Mouse (Mus musculus) G1E (cell line): ENCODE results near the gene Mief2. TPM values are rescaled to one million over a fixed set of nuclear protein-coding genes. Genes with fewer than 3 reads are reported as not detected.

Experiments
- ATAC-seq: 2 replicates; pipeline ENCODE4 v1.8.0; 2016; ENCODE audit warnings: mild to moderate bottlenecking; ENCODE audit not compliant: insufficient number of reproducible peaks, poor library complexity, low FRiP score, severe bottlenecking; ENCODE audit errors: extremely low read depth
- DNase-seq: peaks from one replicate; pipeline ENCODE4 v3.0.0; 2012; ENCODE audit warnings: low spot score
- H3K27me3 ChIP-seq: 2 replicates; pipeline ENCODE4 v1.6.1; 2012; ENCODE audit warnings: mild to moderate bottlenecking, low read length, inconsistent platforms; ENCODE audit not compliant: insufficient read depth
- H3K36me3 ChIP-seq: replicated peaks from 2 replicates; pipeline ENCODE3; 2012; ENCODE audit warnings: mild to moderate bottlenecking, inconsistent platforms
- H3K4me1 ChIP-seq: 2 replicates; pipeline ENCODE4 v1.6.1; 2012; ENCODE audit warnings: low read depth, low read length, inconsistent platforms, mixed read lengths; ENCODE audit not compliant: insufficient read depth
- H3K4me3 ChIP-seq: 2 replicates; pipeline ENCODE4 v1.5.1; 2012; ENCODE audit warnings: low read depth, mild to moderate bottlenecking, inconsistent platforms, low read length, moderate library complexity, mixed read lengths
- H3K9me3 ChIP-seq: replicated peaks from 2 replicates; pipeline ENCODE4 v1.6.1; 2012; ENCODE audit warnings: inconsistent platforms
- CTCF ChIP-seq: IDR thresholded peaks from 2 replicates; pipeline ENCODE4 v1.5.1; 2012; ENCODE audit warnings: low read depth, low read length, inconsistent platforms, mixed read lengths
- GATA1 ChIP-seq: IDR thresholded peaks from 2 replicates; pipeline ENCODE4 v1.6.1; 2012; ENCODE audit warnings: borderline replicate concordance, low read length, inconsistent platforms, mixed read lengths
- GATA2 ChIP-seq: IDR thresholded peaks from 2 replicates; pipeline ENCODE4 v1.6.1; 2012; ENCODE audit warnings: low read depth, low read length, inconsistent platforms, borderline replicate concordance
- POLR2AphosphoS5 ChIP-seq: IDR thresholded peaks from 2 replicates; pipeline ENCODE4 v1.6.1; 2012; ENCODE audit warnings: low read depth, low read length, inconsistent platforms; ENCODE audit not compliant: insufficient replicate concordance
- TAL1 ChIP-seq: conservative IDR thresholded peaks from 2 replicates; pipeline ENCODE4 v1.6.1; 2012; ENCODE audit warnings: low read depth, low read length, inconsistent platforms, mixed read lengths
- polyA plus RNA-seq: library from polyadenylated mRNA; stranded (reverse); fragments of >175 nt; gene quantifications from 2 replicates; pipeline ENCODE4 v1.2.3, GENCODE M21; 2012
- total RNA-seq, 2 experiments: library from RNA; stranded (forward) in 1 of 2; stranded (reverse) in 1 of 2; fragments of 200-1000 nt in 1 of 2; fragments of >200 nt in 1 of 2; fragmentation: Nextera tagmentation in 1 of 2; gene quantifications; 2 replicates each; pipeline ENCODE4 v1.2.3; 2014 to 2017

Gene Mief2
- total and polyA plus RNA-seq, 3 experiments = 3.4 to 16.0 (median 7.8) TPM

DNA sequence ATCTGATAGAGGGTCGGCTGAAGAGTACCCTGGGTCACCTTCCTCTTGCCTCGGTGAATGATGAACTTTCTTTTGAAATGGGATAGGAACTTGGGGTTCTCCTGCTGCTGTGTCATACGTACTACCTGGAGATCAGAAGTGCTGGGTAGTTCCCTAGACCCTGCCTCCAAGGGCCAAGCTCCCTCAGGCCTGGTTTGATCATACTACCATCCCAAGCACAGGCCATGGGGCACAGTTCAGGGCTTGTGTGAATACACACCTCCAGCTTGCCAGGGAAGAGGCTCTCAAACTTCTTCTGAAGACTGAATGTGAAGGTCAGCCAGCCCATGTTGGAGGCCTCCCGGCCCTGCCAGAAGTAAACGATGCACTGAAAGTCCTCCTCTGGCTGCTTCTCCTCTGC is 12.4 kb upstream of the Mief2 start:
- H3K27me3 ChIP-seq = no peaks in the 10 kb centered on the region
- no peak overlapping the region for H3K4me3 ChIP-seq
- H3K4me1 ChIP-seq = peaks cover 14% of the 10 kb centered on the region
- no peak for TF ChIP-seq CTCF
- no peak for TF ChIP-seq POLR2AphosphoS5
- TF ChIP-seq GATA1 = no peak
- no peak for TF ChIP-seq TAL1
- no peak for TF ChIP-seq GATA2
- no peak for ATAC-seq
- peaks cover 99% of the 10 kb centered on the region for H3K36me3 ChIP-seq
- no peaks in the 10 kb centered on the region for H3K9me3 ChIP-seq
- DNase-seq = no peak

DNA sequence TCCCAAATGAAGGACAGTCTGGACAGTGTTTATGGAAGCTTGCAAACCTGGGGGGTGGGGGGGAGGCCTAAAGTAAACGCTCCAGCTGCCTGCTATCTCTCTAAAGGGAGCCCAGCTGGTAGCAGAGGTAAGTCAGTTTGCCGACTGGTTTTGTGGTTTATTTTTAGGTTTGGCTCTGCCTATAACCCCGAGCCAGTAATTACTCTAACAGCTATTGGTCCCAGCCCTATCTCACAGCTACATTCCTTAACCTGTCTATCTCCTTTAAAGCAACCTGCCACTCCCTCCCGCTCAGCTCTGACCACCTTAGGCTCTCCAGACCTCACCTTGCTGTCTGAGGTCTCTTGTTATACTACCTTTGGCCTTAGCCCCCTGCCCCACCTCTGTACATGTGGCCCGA is 8.9 kb upstream of the Mief2 start:
- H3K4me3 ChIP-seq = no peak overlapping the region
- TF ChIP-seq CTCF (no peak), POLR2AphosphoS5 (no peak), GATA1 (no peak)
- H3K27me3 ChIP-seq = no peaks in the 10 kb centered on the region
- peaks cover 14% of the 10 kb centered on the region for H3K4me1 ChIP-seq
- peaks cover 99% of the 10 kb centered on the region for H3K36me3 ChIP-seq
- no peak for ATAC-seq
- no peak for DNase-seq
- no peaks in the 10 kb centered on the region for H3K9me3 ChIP-seq

GRCm38 (mm10) chr11:60726601-60727391 is 1.4 kb upstream of the Mief2 start, which contains the start of gene Flii:
Gene Flii (minus strand): TSS chr11:60727263.
- Histone ChIP-seq H3K36me3 (peaks cover 61% of the 10 kb centered on the region), H3K4me1 (peaks cover 60% of the 10 kb centered on the region), H3K27me3 (no peaks in the 10 kb centered on the region), H3K9me3 (no peaks in the 10 kb centered on the region), H3K4me3 (peak within 1 kb of the TSS; percentile 81)
- DNase-seq (peak; percentile 92), ATAC-seq (0 out of 2 replicates have a peak, but pooled peaks have one; percentile 9)
- TF ChIP-seq GATA1 = no peak
- no peak for TF ChIP-seq CTCF
- TF ChIP-seq GATA2 = no peak
- TF ChIP-seq POLR2AphosphoS5 = no peak
- TF ChIP-seq TAL1 = no peak

- peak; percentile 9; the same call in 1 of the 2 replicates for ATAC-seq
- H3K27me3 ChIP-seq = no peaks in the 10 kb centered on the region
- no peaks in the 10 kb centered on the region for H3K9me3 ChIP-seq
- peaks cover 63% of the 10 kb centered on the region for H3K4me1 ChIP-seq
- H3K36me3 ChIP-seq = peaks cover 61% of the 10 kb centered on the region
- H3K4me3 ChIP-seq = peak overlapping the region; percentile 81
- TF ChIP-seq GATA1 (no peak), CTCF (no peak), GATA2 (no peak), TAL1 (no peak), POLR2AphosphoS5 (no peak)
- DNase-seq = peak; percentile 35
These were observed 632 bp upstream of the Mief2 start for GRCm38 (mm10) chr11:60727392-60728140.

- H3K9me3 ChIP-seq = no peaks in the 10 kb centered on the region
- peaks cover 67% of the 10 kb centered on the region for H3K4me1 ChIP-seq
- peaks cover 61% of the 10 kb centered on the region for H3K36me3 ChIP-seq
- ATAC-seq (no peak), DNase-seq (no peak)
- peak overlapping the region; percentile 81; the same call in 1 of the 2 replicates for H3K4me3 ChIP-seq
- no peaks in the 10 kb centered on the region for H3K27me3 ChIP-seq
- TF ChIP-seq GATA2 = no peak
- no peak for TF ChIP-seq GATA1
- TF ChIP-seq CTCF = no peak
- no peak for TF ChIP-seq POLR2AphosphoS5
- no peak for TF ChIP-seq TAL1
These were observed 1.0 kb downstream of the Mief2 start for GRCm38 (mm10) chr11:60729217-60729641.

GRCm38 (mm10) chr11:60730169-60730568 is 2.0 kb downstream of the Mief2 start:
- H3K27me3 ChIP-seq = no peaks in the 10 kb centered on the region
- peaks cover 61% of the 10 kb centered on the region for H3K4me1 ChIP-seq
- H3K9me3 ChIP-seq = no peaks in the 10 kb centered on the region
- H3K36me3 ChIP-seq = peaks cover 57% of the 10 kb centered on the region
- no peak overlapping the region for H3K4me3 ChIP-seq
- no peak for ATAC-seq
- DNase-seq = no peak
- TF ChIP-seq CTCF = no peak
